Mouse (Mus musculus) cerebellum, postnatal 10 days (tissue): ENCODE results near the gene Sema5b.
A peak's percentile ranks its signal among the peaks of the same experiment; 100 is the strongest.

Experiments used
- DNase-seq, 2 experiments: peaks; one replicate each; pipeline ENCODE4 v3.0.0; 2021; ENCODE audit warnings: mixed read lengths in 2 of 2

Gene Sema5b

GRCm38 (mm10) chr16:35596241-35596640 is 55.3 kb downstream of the Sema5b start:
- DNase-seq = no peak

GRCm38 (mm10) chr16:35596661-35597350 is 55.9 kb downstream of the Sema5b start:
- peak; percentile 85 to 87 for DNase-seq

GRCm38 (mm10) chr16:35597991-35598390 is 57.0 kb downstream of the Sema5b start:
- no peak for DNase-seq

GRCm38 (mm10) chr16:35598802-35599201 is 57.9 kb downstream of the Sema5b start:
- peak in 1 of 2 experiments; percentile 58 for DNase-seq

DNA sequence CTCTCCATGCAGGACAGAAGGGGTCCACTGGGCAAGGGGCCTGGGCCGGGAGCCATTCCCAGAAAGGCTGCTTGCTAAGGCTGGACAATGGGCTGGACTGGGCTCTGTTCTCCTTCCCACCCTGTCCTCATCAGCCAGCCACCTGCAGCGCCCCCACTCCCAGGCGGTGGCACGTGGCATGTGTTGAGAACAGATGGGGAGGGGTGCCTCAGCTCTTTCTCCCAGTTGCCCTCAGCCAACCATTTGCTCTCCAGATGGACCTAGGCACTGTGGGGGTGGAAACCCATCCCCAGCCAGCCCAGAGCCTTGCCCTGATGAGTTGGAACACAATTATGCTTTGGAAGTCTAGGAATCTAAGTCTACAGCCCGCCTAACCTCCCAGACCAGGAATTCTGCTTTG is 59.3 kb downstream of the Sema5b start:
- peak; percentile 74 to 89 for DNase-seq

DNA sequence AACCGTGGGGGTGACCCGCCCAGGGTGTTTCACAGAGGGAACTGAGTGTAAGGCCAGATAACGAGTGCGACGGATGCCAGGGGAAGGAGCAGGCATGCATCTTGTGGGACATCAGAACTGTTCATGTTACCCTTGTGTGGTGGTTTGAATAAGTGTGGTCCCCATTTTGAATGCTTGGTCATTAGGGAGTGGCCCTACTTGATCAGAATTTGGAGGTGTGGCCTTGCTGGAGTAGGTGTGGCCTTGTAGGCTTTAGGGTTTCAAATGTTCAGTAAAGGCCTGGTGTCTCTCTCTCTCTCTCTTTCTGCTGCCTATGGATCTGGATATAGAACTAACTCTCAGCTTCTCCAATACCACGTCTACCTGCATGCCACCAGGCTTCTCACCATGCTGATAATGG is 60.5 kb downstream of the Sema5b start:
- no peak for DNase-seq

DNA sequence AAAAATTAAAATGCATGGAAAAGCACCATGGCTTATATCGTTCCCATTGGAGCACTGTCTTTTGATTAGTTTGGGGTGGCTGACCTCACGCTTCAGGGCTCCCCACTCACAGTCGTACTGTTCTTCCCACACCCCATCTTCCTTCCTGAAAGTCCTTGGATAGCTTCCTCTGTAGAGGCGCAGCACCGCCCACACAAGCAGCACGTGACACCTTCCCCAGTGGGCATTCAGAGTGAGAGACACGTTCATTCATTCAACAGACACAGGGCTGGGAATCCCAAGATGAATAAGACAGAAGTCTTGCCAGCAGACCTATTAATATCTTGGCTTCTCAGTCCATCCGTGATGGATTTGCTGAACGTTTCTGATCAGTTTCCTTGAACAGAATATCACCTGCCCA is 61.6 kb downstream of the Sema5b start:
- no peak for DNase-seq

- DNase-seq = peak in 1 of 2 experiments; percentile 48
Observed at GRCm38 (mm10) chr16:35603729-35604522, 63.0 kb downstream of the Sema5b start.

- DNase-seq = peak; percentile 66 to 77
Observed at GRCm38 (mm10) chr16:35607250-35607649, 66.3 kb downstream of the Sema5b start.

DNA sequence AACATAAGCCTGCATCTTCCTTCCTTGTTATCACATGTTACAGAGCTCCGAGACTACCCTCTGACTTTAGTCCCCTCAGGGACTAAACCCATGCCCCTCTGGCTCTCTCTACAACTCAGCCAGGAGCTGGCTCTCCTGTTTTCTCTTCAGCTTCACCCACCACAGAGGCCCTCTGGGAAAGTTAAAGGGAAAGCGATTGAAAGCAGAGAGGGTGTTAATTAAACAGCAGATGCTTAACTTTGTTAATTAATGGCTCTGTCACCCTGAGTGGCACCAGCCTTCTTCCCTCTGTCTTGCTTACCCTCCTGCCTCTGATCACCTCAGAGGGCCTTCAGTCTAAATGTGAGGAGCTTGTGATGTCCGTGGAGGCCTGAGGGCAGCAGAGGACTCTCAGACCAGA is 67.3 kb downstream of the Sema5b start:
- no peak for DNase-seq

GRCm38 (mm10) chr16:35609561-35609960 is 68.6 kb downstream of the Sema5b start:
- no peak for DNase-seq

DNA sequence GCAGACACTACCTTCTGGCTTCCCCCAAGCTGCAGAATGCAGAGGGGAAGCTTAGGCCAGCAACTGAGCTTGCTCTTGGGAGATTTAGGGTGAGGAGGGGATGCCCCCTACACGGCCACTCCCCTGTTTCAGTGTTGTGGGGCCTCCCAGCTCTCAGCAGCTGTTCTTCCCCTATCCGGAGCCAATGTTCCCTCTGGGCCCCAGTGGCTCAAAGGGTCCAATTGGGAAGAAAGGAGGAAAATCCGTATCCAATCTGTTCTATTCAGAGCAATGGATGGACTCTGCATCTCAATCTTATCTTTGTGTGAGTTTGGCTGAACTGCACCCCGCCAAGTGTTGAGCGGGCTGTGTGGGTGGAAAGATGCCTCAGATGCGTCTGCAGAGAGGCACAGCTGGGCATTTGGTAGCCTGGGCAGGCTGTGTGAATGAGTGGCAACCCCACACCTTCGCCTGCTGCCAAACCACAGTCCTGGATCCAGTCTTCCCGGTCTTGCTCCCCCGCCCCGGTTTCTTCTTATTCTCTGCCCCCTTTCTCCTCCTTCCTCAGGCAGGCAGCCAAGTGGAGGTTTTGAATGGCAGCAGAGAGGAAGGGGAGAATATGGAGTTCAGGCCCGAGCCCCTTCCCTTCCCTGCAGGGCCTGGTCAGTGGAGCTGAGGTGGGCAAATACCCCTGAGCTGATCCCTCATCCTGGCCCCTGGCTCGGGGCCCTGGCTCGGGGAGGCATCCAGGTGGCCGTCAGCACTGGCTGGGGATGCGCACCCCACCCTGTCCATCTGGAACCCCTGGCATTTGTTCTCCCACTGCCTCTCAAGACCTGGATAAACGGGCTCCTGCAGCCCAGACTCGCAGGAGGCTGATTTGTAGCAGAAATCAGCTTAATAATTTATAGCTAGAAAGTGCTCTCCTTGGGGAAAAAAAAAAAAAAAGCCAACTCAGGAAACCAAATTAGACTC is 73.2 kb downstream of the Sema5b start:
- peak; percentile 77 to 88 for DNase-seq

GRCm38 (mm10) chr16:35617732-35618131 is 76.8 kb downstream of the Sema5b start:
- peak in 1 of 2 experiments; percentile 2 for DNase-seq

DNA sequence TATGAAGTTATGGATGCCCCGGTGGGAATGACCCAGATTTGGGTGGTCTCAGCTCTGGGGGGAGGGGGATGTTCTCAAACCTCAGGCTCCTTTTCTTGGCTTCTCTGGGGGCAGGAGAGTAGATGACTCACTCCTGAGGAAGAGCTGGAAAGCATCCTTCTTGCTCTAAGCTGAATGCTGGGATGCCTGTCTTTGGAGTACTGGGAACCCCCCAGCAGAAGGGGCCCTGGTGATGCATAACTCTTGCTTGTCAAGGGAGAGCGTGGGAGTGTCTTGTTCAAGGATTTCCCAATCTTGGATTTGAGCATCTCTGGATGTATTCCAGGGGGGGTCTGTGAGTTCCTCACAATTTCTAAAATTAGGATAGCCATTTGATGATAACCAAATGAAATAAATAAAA is 82.1 kb downstream of the Sema5b start:
- DNase-seq = peak in 1 of 2 experiments; percentile 7

DNA sequence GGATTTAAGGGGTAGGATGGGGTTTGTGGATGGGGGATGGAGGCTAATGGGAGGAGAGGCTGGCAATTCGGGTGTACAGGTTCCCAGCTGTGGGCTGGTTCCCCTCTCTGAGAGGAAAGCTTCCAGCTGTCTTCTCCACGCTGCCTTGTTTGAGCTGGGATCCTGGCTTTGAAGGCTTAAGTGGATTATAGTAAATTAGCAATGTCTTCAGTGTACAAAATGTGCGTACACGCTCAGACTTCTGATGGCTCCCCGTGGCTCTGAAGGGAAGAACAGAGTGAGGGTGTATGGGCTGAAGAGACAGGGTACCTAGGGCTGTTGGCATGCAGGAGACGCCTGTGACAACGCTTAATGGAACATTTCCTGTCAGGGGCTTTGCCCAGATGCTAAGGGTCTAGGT is 83.0 kb downstream of the Sema5b start:
- peak in 1 of 2 experiments; percentile 5 for DNase-seq

- peak in 1 of 2 experiments; percentile 38 for DNase-seq
Observed at GRCm38 (mm10) chr16:35624877-35625276, 83.9 kb downstream of the Sema5b start.

DNA sequence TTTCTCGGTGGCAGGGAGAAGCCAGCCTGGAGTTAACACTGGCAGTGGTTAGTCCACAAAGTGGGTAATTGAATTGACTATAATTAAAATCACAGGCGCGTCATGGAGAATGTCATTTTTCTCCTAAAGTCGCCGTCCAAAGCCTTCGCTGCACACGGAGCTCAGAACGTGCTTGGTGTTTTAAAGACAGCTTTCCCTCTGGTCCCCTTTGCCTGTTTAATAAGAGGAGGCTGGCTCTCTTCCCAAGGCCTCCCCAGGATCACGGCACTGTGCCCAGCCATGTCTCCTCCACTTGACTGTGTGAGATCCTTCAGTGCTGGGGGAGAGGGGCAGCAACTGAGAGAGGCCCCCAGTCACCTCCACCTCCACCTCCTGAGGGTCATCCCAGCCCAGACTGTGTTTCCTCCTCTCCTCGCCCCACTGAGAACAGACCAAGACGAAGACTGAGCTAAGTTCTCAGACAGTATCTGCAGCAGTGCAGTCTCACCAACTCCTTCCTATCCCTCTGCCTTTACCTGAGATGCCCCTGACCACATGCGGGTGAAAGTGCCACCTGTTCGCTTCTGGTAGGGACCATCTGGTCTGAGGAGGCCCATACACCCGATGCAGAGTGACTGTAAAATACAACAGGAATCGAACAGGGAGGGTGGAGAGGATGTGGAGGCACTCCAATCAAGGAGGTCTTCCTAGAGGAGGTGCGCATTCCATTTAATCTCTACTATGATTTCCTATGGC is 84.5 kb downstream of the Sema5b start:
- DNase-seq = peak; percentile 92 to 94

DNA sequence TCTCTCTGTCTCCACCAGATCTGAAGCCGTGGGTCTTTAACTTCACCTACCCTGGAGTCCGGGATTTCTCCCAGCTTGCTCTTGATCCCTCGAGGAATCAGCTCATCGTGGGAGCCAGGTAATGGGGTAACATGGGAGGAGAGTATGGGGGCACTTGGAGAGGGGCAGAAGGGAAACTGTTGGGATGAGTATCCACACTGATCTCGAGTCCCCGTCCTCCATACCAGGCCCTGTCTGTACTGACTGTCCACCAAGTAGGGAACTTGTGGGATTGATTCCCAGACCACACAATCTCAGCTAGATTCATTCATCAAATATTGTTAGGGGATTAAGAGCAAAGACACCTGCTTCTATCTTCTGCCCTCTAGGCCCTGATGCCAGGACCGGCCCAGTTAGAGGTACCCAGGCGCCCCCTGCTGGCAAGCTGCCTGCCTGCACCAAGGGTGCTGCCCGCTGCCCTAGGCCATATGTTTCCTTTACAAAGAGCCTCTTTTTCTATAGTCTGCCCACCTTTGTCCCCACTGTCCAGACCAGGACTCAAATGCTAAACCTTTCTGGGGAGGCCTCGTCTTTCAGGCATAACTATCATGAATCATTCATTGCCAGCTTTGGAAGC is 87.2 kb downstream of the Sema5b start:
- peak; percentile 96 to 97 for DNase-seq

- peak; percentile 58 to 71 for DNase-seq
Observed at GRCm38 (mm10) chr16:35630470-35631183, 89.7 kb downstream of the Sema5b start.

GRCm38 (mm10) chr16:35633058-35633457 is 92.1 kb downstream of the Sema5b start:
- DNase-seq = no peak

- DNase-seq = no peak
Observed at GRCm38 (mm10) chr16:35634971-35635370, 94.0 kb downstream of the Sema5b start.
